12 mouse cellular contexts compared by ENCODE assay signal in genomic region chr13:41855206-41856185, GRCm38 (mm10). TPM values are rescaled to one million over a fixed set of nuclear protein-coding genes. Genes with fewer than 3 reads are reported as not detected.
DNase-seq lines count a peak whose midpoint lies in the region; ATAC-seq lines count a peak whose summit lies in the region.
"Had no signal": no experiment of that assay in that cellular context is flagged by ENCODE, and none has a peak within 500 bp of the region (broad histone marks: within the 10 kb centered on the region; RNA-seq: fewer than 3 reads in every experiment).

No protein-coding gene starts in this region.

- H3K9me3 ChIP-seq in kidney, embryonic 16.5 days (ENCODE audit: low read length) = no peaks in the 10 kb centered on the region
- H3K9me3 ChIP-seq: forebrain, embryonic 15.5 days; midbrain, embryonic 10.5 days had no signal

- H3K27ac ChIP-seq in kidney, embryonic 16.5 days (ENCODE audit: low read length) = 0 out of 2 replicates have a peak overlapping the region, but pooled peaks have one; percentile 14
- H3K27ac ChIP-seq: forebrain, embryonic 15.5 days; layer of hippocampus, adult 2 months; midbrain, embryonic 10.5 days had no signal

- H3K4me1 ChIP-seq in kidney, embryonic 16.5 days (ENCODE audit: insufficient read depth, low read length) = peaks cover 11% of the 10 kb centered on the region

- DNase-seq in kidney, adult 18-20 months = no peak
- peak; percentile 47 for DNase-seq in embryo, embryonic 11 days
- peak; percentile 29 for DNase-seq in kidney, postnatal 14 days
- DNase-seq in retina, postnatal 7 days (ENCODE audit: low read depth, low spot score) = peak; percentile 16
- no peak for DNase-seq in right cerebral cortex, postnatal 25 days
- no peak for DNase-seq in right cerebral cortex, adult 18-20 months
- DNase-seq: adrenal gland, postnatal 25 days; cerebellum, adult 9-10 months had no signal

- H3K27me3 ChIP-seq in kidney, embryonic 16.5 days (ENCODE audit: insufficient read depth, low read length) = no peaks in the 10 kb centered on the region
- H3K27me3 ChIP-seq: forebrain, embryonic 15.5 days had no signal

- peak; percentile 27; the same call in 1 of the 2 replicates for ATAC-seq in kidney, embryonic 16.5 days (ENCODE audit: low FRiP score, low TSS enrichment)
- ATAC-seq: forebrain, embryonic 15.5 days had no signal

- no peak overlapping the region for H3K4me2 ChIP-seq in kidney, embryonic 16.5 days (replicated peaks; ENCODE audit: low read depth, low read length)
- H3K4me2 ChIP-seq: forebrain, embryonic 15.5 days had no signal

- 32% methylated on average over 13 of the region's 13 CpGs for WGBS in kidney, embryonic 16.5 days

- H3K4me3 ChIP-seq in kidney, embryonic 16.5 days (ENCODE audit: low read length) = no peak overlapping the region
- H3K4me3 ChIP-seq: forebrain, embryonic 15.5 days; layer of hippocampus, adult 2 months; midbrain, embryonic 10.5 days had no signal

- H3K9ac ChIP-seq in kidney, embryonic 16.5 days (replicated peaks; ENCODE audit: low read length) = no peak overlapping the region
- H3K9ac ChIP-seq: forebrain, embryonic 15.5 days had no signal

- H3K36me3 ChIP-seq in kidney, embryonic 16.5 days (ENCODE audit: insufficient read depth, low read length) = no peaks in the 10 kb centered on the region
- H3K36me3 ChIP-seq: forebrain, embryonic 15.5 days; midbrain, embryonic 10.5 days had no signal

RNA-seq across cellular contexts. Expression of gene Adtrp, which starts 8.0 kb away (rescaled TPM):
- polyA plus RNA-seq in kidney, embryonic 16.5 days (2015; fragmentation: Nextera tagmentation; extraction: Ambion mirVana) = 0.45 and 0.78 TPM in 2 replicates
- polyA plus RNA-seq: forebrain, embryonic 15.5 days; midbrain, embryonic 10.5 days had no signal

Comparison
In these comparisons a context has a peak if more than half of its experiments do, and no peak if none do; other contexts are left out.
1. DNase-seq: peak in embryo, embryonic 11 days (single experiment), kidney, postnatal 14 days (single experiment) and retina, postnatal 7 days (single experiment); none in kidney, adult 18-20 months (single experiment), right cerebral cortex, postnatal 25 days (single experiment) and right cerebral cortex, adult 18-20 months (single experiment).